ENCODE assay signal across 8 mouse cellular contexts in the genomic region with DNA sequence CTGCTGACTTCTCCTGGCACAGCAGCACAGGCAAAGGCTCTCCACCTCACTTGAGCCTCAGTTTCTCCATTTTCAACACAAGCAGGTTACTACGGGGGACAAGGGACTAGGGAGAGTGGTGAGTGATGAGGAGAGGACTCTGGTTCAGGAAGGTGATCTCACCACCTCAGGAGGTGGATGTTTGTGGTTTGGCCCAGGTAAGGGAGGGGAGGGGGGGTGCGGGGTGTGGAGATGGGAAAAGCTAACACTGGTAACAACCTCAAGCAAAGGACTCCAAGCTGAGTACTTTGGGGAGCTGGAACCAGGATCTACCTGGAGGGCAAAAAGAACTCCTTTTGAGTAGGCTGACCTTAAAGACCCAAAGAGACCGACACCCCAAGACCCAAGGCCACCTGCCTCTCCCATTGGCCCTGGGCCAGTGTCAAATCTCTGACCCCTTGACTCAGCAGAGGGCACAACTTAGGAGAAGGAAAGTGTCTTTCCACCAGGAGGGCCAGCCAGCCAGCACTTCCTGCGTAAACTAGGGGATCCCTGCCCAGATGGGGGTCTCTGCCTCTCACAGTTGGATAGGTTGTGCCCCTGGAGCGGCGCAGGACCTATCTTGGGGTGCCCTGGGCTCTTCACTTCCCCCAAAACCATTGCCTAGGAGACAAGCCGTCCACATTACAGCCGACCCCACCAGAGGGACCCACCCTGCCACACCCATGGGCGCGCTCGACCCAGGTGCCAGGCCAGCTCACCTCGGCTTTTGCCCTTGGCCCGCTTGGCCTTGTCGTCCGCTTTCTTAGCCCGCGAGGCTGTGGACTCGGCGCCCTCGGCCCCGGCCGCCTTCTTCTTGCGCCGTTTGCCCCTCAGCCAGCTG. TPM values are rescaled to one million over a fixed set of nuclear protein-coding genes. Genes with fewer than 3 reads are reported as not detected.
DNase-seq lines count a peak whose midpoint lies in the region; ATAC-seq and TF ChIP-seq lines count a peak whose summit lies in the region.

No protein-coding gene starts in this region.

- peaks cover 23% of the 10 kb centered on the region for H3K4me1 ChIP-seq in hindbrain, embryonic 16.5 days (ENCODE audit: control insufficient read depth, insufficient read depth, low read depth, low read length)
- H3K4me1 ChIP-seq in lung, embryonic 16.5 days (replicated peaks; ENCODE audit: control insufficient read depth, insufficient read depth, low read length): peaks cover 47% of the 10 kb centered on the region

- POLR2A ChIA-PET in Patski (lab: Charles Lee): interaction anchor here (0.8 kb wide), 1 partner anchor 8 kb away, joined by 3 read pairs; no protein-coding TSS in a partner anchor

- peak overlapping the region; percentile 81 for H3K27ac ChIP-seq in gastrocnemius, adult 2 months
- no peak overlapping the region for H3K27ac ChIP-seq in hindbrain, embryonic 16.5 days (ENCODE audit: low read depth, low read length)
- peak overlapping the region; percentile 18; the same call in 1 of the 2 replicates for H3K27ac ChIP-seq in lung, embryonic 16.5 days (ENCODE audit: low read length)

- peak overlapping the region; percentile 99 for H3K4me2 ChIP-seq in hindbrain, embryonic 16.5 days (ENCODE audit: low read length)
- H3K4me2 ChIP-seq in lung, embryonic 16.5 days (ENCODE audit: low read depth, low read length): peak overlapping the region; percentile 98

- CTCF ChIA-PET in Patski (lab: Charles Lee): no interaction called here

- no peaks in the 10 kb centered on the region for H3K9me3 ChIP-seq in hindbrain, embryonic 16.5 days (ENCODE audit: control insufficient read depth, low read length)
- no peaks in the 10 kb centered on the region for H3K9me3 ChIP-seq in lung, embryonic 16.5 days (ENCODE audit: control insufficient read depth, low read length)

- ATAC-seq in Patski: peak; percentile 40
- no peak for ATAC-seq in hindbrain, embryonic 16.5 days
- 0 out of 2 replicates have a peak, but pooled peaks have one; percentile 9 for ATAC-seq in lung, embryonic 16.5 days (ENCODE audit: low read depth)

- DNase-seq in gastrocnemius, adult 2 months: no peak
- no peak for DNase-seq in gastrocnemius, adult 18-20 months (ENCODE audit: low spot score)
- DNase-seq in Patski (ENCODE audit: low read depth, low spot score): no peak
- no peak for DNase-seq in right cerebral cortex, adult 2 months (ENCODE audit: low spot score in 2 of 2)
- DNase-seq in ovary, adult 18-20 months (ENCODE audit: low spot score): no peak
- DNase-seq in gastrocnemius, postnatal 25 days: no peak

- H3K4me3 ChIP-seq in gastrocnemius, adult 2 months: peak overlapping the region; percentile 85
- peak overlapping the region; percentile 61 for H3K4me3 ChIP-seq in hindbrain, embryonic 16.5 days (ENCODE audit: low read length)
- peak overlapping the region; percentile 68 for H3K4me3 ChIP-seq in lung, embryonic 16.5 days (ENCODE audit: low read length)

- peak overlapping the region; percentile 79 for H3K9ac ChIP-seq in hindbrain, embryonic 16.5 days (ENCODE audit: low read depth, low read length)
- peak overlapping the region; percentile 77 for H3K9ac ChIP-seq in lung, embryonic 16.5 days (ENCODE audit: low read length)

- H3K36me3 ChIP-seq in hindbrain, embryonic 16.5 days (ENCODE audit: control insufficient read depth, insufficient read depth, low read length): no peaks in the 10 kb centered on the region
- H3K36me3 ChIP-seq in lung, embryonic 16.5 days (ENCODE audit: control insufficient read depth, insufficient read depth, low read length): no peaks in the 10 kb centered on the region

- 13% methylated on average over 21 of the region's 24 CpGs for WGBS in hindbrain, embryonic 16.5 days
- WGBS in lung, embryonic 16.5 days: 6% methylated on average over 22 of the region's 24 CpGs

- in situ Hi-C loops in Patski (cut with MboI; ENCODE audit: low pct_unique_long_range_greater_than_20kb): no loop called here

- intact Hi-C loops in gastrocnemius, adult 2 months (cut with DNase I): no loop called here

- TF ChIP-seq CTCF in gastrocnemius, adult 2 months (IDR thresholded peaks at IDR 0.05): no peak
- no peak for TF ChIP-seq CTCF in Patski (IDR thresholded peaks at IDR 0.05)

- no peaks in the 10 kb centered on the region for H3K27me3 ChIP-seq in Patski
- peaks cover 35% of the 10 kb centered on the region for H3K27me3 ChIP-seq in hindbrain, embryonic 16.5 days (replicated peaks; ENCODE audit: control insufficient read depth, insufficient read depth, low read length)
- peaks cover 13% of the 10 kb centered on the region for H3K27me3 ChIP-seq in lung, embryonic 16.5 days (ENCODE audit: control insufficient read depth, insufficient read depth, low read depth, low read length)

RNA-seq across cellular contexts. Expression of gene C77080, which starts 13.6 kb away (rescaled TPM):
- total RNA-seq in gastrocnemius, adult 2 months (2021): 1 to 10 TPM; 2.0 to 2.1 TPM
- total RNA-seq in gastrocnemius, adult 18-20 months (2021): 1 to 10 TPM; 1.4 to 1.8 TPM
- polyA plus RNA-seq in Patski (2021): 47.3 TPM
- 7.0 and 10.8 TPM in 2 replicates for polyA plus RNA-seq in hindbrain, embryonic 16.5 days (2015; fragmentation: Nextera tagmentation; extraction: Ambion mirVana)
- 3.4 and 3.8 TPM in 2 replicates for polyA plus RNA-seq in lung, embryonic 16.5 days (2015; fragmentation: Nextera tagmentation; extraction: Ambion mirVana)
- 1 to 10 TPM; 1.3 to 2.0 TPM for total RNA-seq in gastrocnemius, postnatal 25 days (2021)

RNA-seq across cellular contexts. Expression of gene Sync, which starts 39.8 kb away (rescaled TPM):
- 10 to 100 TPM; 39.9 to 46.5 TPM for total RNA-seq in gastrocnemius, adult 2 months (2021)
- 10 to 100 TPM; 49.2 to 49.5 TPM for total RNA-seq in gastrocnemius, adult 18-20 months (2021)
- polyA plus RNA-seq in Patski (2021): 4.9 TPM
- 1.7 and 1.9 TPM in 2 replicates for polyA plus RNA-seq in hindbrain, embryonic 16.5 days (2015; fragmentation: Nextera tagmentation; extraction: Ambion mirVana)
- 0.50 and 0.75 TPM in 2 replicates for polyA plus RNA-seq in lung, embryonic 16.5 days (2015; fragmentation: Nextera tagmentation; extraction: Ambion mirVana)
- total RNA-seq in gastrocnemius, postnatal 25 days (2021): 10 to 100 TPM; 40.2 to 44.7 TPM

RNA-seq across cellular contexts. Expression of gene Yars, which starts 58.1 kb away (rescaled TPM):
- total RNA-seq in gastrocnemius, adult 2 months (2021): 10 to 100 TPM; 39.8 to 43.0 TPM
- total RNA-seq in gastrocnemius, adult 18-20 months (2021): 10 to 100 TPM; 38.8 to 39.5 TPM
- 63.0 TPM for polyA plus RNA-seq in Patski (2021)
- polyA plus RNA-seq in hindbrain, embryonic 16.5 days (2015; fragmentation: Nextera tagmentation; extraction: Ambion mirVana): 108 and 112 TPM in 2 replicates
- polyA plus RNA-seq in lung, embryonic 16.5 days (2015; fragmentation: Nextera tagmentation; extraction: Ambion mirVana): 58.5 and 61.2 TPM in 2 replicates
- 10 to 100 TPM; 31.7 to 34.2 TPM for total RNA-seq in gastrocnemius, postnatal 25 days (2021)

RNA-seq across cellular contexts. Expression of gene S100pbp, which starts 58.1 kb away (rescaled TPM):
- total RNA-seq in gastrocnemius, adult 2 months (2021): 1 to 10 TPM; 4.7 to 4.9 TPM
- 1 to 10 TPM; 2.9 to 4.1 TPM for total RNA-seq in gastrocnemius, adult 18-20 months (2021)
- 20.2 TPM for polyA plus RNA-seq in Patski (2021)
- polyA plus RNA-seq in hindbrain, embryonic 16.5 days (2015; fragmentation: Nextera tagmentation; extraction: Ambion mirVana): 19.1 and 21.6 TPM in 2 replicates
- 15.4 and 15.8 TPM in 2 replicates for polyA plus RNA-seq in lung, embryonic 16.5 days (2015; fragmentation: Nextera tagmentation; extraction: Ambion mirVana)
- total RNA-seq in gastrocnemius, postnatal 25 days (2021): 1 to 10 TPM; 3.5 to 4.0 TPM
